Mouse (Mus musculus): ENCODE results near the gene Desi1.

- TF ChIP-seq GATA1 (IDR thresholded peaks at IDR 0.05; ENCODE audit: borderline replicate concordance, low read length) (no peak), FLI1 (IDR thresholded peaks at IDR 0.05; ENCODE audit: low read length) (no peak)
Observed at GRCm38 (mm10) chr15:81966062-81966829, 67.4 kb downstream of the Desi1 start.
